Mouse (Mus musculus): ENCODE results near the gene Dennd4c.
"Not testable (repeated sequence)": the region's sequence is repeated elsewhere in the genome, so short reads cannot be mapped to it uniquely, and the experiment has no call there.

Gene Dennd4c

GRCm38 (mm10) chr4:86777587-86777986, 29.2 kb downstream of the Dennd4c start:
- no peak for DNase-seq (ENCODE audit: low read depth, low spot score)

- peak; percentile 14 for DNase-seq (ENCODE audit: low read depth, low spot score)
These were observed 62.2 kb downstream of the Dennd4c start for GRCm38 (mm10) chr4:86810604-86811003.

GRCm38 (mm10) chr4:86814850-86815249, 66.5 kb downstream of the Dennd4c start:
- DNase-seq (ENCODE audit: low read depth, low spot score): no peak

- DNase-seq (ENCODE audit: low read depth, low spot score): peak; percentile 72
These were observed 74.8 kb downstream of the Dennd4c start for GRCm38 (mm10) chr4:86823169-86823568.

- DNase-seq (ENCODE audit: low read depth, low spot score): no peak
These were observed 76.8 kb downstream of the Dennd4c start for GRCm38 (mm10) chr4:86825143-86825542.

GRCm38 (mm10) chr4:86831896-86832295, 83.5 kb downstream of the Dennd4c start:
- no peak for DNase-seq (ENCODE audit: low read depth, low spot score)

GRCm38 (mm10) chr4:86841141-86841540, 92.8 kb downstream of the Dennd4c start:
- DNase-seq (ENCODE audit: low read depth, low spot score): not testable (repeated sequence)

- DNase-seq (ENCODE audit: low read depth, low spot score): no peak
These were observed 97.0 kb downstream of the Dennd4c start for GRCm38 (mm10) chr4:86845384-86845783.

GRCm38 (mm10) chr4:86847246-86847645, 98.9 kb downstream of the Dennd4c start:
- no peak for DNase-seq (ENCODE audit: low read depth, low spot score)

GRCm38 (mm10) chr4:86851331-86851730, 103.0 kb downstream of the Dennd4c start:
- DNase-seq (ENCODE audit: low read depth, low spot score): no peak

- no peak for DNase-seq (ENCODE audit: low read depth, low spot score)
These were observed 103.7 kb downstream of the Dennd4c start for GRCm38 (mm10) chr4:86852018-86852417.

GRCm38 (mm10) chr4:86852813-86853590, 104.6 kb downstream of the Dennd4c start:
- no peak for DNase-seq (ENCODE audit: low read depth, low spot score)

- peak; percentile 39 for DNase-seq (ENCODE audit: low read depth, low spot score)
These were observed 108.2 kb downstream of the Dennd4c start for GRCm38 (mm10) chr4:86856304-86857112.

GRCm38 (mm10) chr4:86857113-86858069, 109.0 kb downstream of the Dennd4c start, which contains the start of gene Rps6:
Rps6 (minus strand) TSS chr4:86857412.
- peak; percentile 98 for DNase-seq (ENCODE audit: low read depth, low spot score)

- peak; percentile 20 for DNase-seq (ENCODE audit: low read depth, low spot score)
These were observed 109.7 kb downstream of the Dennd4c start for GRCm38 (mm10) chr4:86858070-86858440.

GRCm38 (mm10) chr4:86864087-86864486, 115.7 kb downstream of the Dennd4c start:
- DNase-seq (ENCODE audit: low read depth, low spot score): no peak

- no peak for DNase-seq (ENCODE audit: low read depth, low spot score)
These were observed 123.6 kb downstream of the Dennd4c start for GRCm38 (mm10) chr4:86871988-86872387.

GRCm38 (mm10) chr4:86873072-86873471, 124.7 kb downstream of the Dennd4c start:
- no peak for DNase-seq (ENCODE audit: low read depth, low spot score)

GRCm38 (mm10) chr4:86874146-86874847, 125.9 kb downstream of the Dennd4c start, which contains the start of gene Acer2:
Acer2 (plus strand) TSS chr4:86874396.
- DNase-seq (ENCODE audit: low read depth, low spot score): peak; percentile 96

- no peak for DNase-seq (ENCODE audit: low read depth, low spot score)
These were observed 131.1 kb downstream of the Dennd4c start for GRCm38 (mm10) chr4:86879477-86879876.

- DNase-seq (ENCODE audit: low read depth, low spot score): no peak
These were observed 132.8 kb downstream of the Dennd4c start for GRCm38 (mm10) chr4:86881178-86881577.

All from CD4-positive, CD25-positive, alpha-beta regulatory T cell, adult 2 months (primary cell).